Mouse (Mus musculus) lung, embryonic 14.5 days (tissue): ENCODE measurements around the gene Wipf1. TPM values are rescaled to one million over a fixed set of nuclear protein-coding genes. Genes with fewer than 3 reads are reported as not detected.
A peak's percentile ranks its signal among the peaks of the same experiment; 100 is the strongest.

ENCODE experiments used
- ATAC-seq: fragments of 200-750 bp; cut with Nextera tagmentation; 2 replicates; pipeline ENCODE4 v1.8.0; 2017; ENCODE audit warnings: mild to moderate bottlenecking, moderate TSS enrichment, moderate library complexity; ENCODE audit not compliant: insufficient read depth
- DNase-seq: peaks from one replicate; pipeline ENCODE4 v3.0.0-alpha.2; 2015
- H3K27ac ChIP-seq: fragments of 300-500 bp; sonication (generic); 2 replicates; pipeline ENCODE4 v1.5.1; 2014; ENCODE audit warnings: low read depth, mild to moderate bottlenecking, moderate library complexity
- H3K27me3 ChIP-seq: fragments of 300-500 bp; sonication (generic); 2 replicates; pipeline ENCODE4 v1.6.1; 2014; ENCODE audit warnings: low read length, control low read depth; ENCODE audit not compliant: insufficient read depth
- H3K36me3 ChIP-seq: fragments of 300-500 bp; sonication (generic); 2 replicates; pipeline ENCODE4 v1.6.1; 2014; ENCODE audit warnings: control low read depth; ENCODE audit not compliant: insufficient read depth
- H3K4me1 ChIP-seq: fragments of 300-500 bp; sonication (generic); 2 replicates; pipeline ENCODE4 v1.6.1; 2014; ENCODE audit warnings: antibody characterized with exemption, control low read depth; ENCODE audit not compliant: insufficient read depth
- H3K4me2 ChIP-seq: fragments of 300-500 bp; sonication (generic); 2 replicates; pipeline ENCODE4 v1.6.1; 2014; ENCODE audit warnings: mild to moderate bottlenecking
- H3K4me3 ChIP-seq: fragments of 300-500 bp; sonication (generic); 2 replicates; pipeline ENCODE4 v1.5.1; 2014; ENCODE audit warnings: low read depth, low read length
- H3K9ac ChIP-seq: fragments of 300-500 bp; sonication (generic); 2 replicates; pipeline ENCODE4 v1.6.1; 2014
- H3K9me3 ChIP-seq: fragments of 300-500 bp; sonication (generic); 2 replicates; pipeline ENCODE4 v1.6.1; 2016; ENCODE audit warnings: low read depth, low read length, control low read depth
- CTCF ChIP-seq: IDR thresholded peaks from 2 replicates; pipeline ENCODE4 v1.5.1; 2016; ENCODE audit warnings: antibody characterized with exemption, low read depth
- WGBS: fragments of 180-500 bp; shearing (Covaris S2); extraction: QIAGEN DNeasy Blood & Tissue Kit; methylation state at CpG from one replicate; pipeline ENCODE4 v1.1.7; 2014; 5-methylcytosine and 5-hydroxymethylcytosine counted together
- polyA plus RNA-seq: library from polyadenylated mRNA; unstranded; fragments of >200 nt; fragmentation: Nextera tagmentation; extraction: Ambion mirVana; gene quantifications from 2 replicates; pipeline ENCODE4 v1.2.1, GENCODE M21; 2014

Wipf1 gene
- polyA plus RNA-seq, 1 experiment from 2014 or later, result 14.8 TPM

- Histone ChIP-seq H3K27me3 (no peaks in the 10 kb centered on the region), H3K4me3 (peak overlapping the region; percentile 21), H3K27ac (peak overlapping the region; percentile 72), H3K36me3 (no peaks in the 10 kb centered on the region), H3K4me2 (peak overlapping the region; percentile 49), H3K9ac (peak overlapping the region; percentile 28; the same call in 1 of the 2 replicates), H3K9me3 (no peaks in the 10 kb centered on the region), H3K4me1 (peaks cover 22% of the 10 kb centered on the region)
- DNase-seq (peak; percentile 61), ATAC-seq (peak; percentile 69)
- WGBS, result 40% methylated on average over 26 of the region's 26 CpGs
- no peak for TF ChIP-seq CTCF
Measured at GRCm38 (mm10) chr2:73485236-73486119, 44.1 kb downstream of the Wipf1 start.

- ATAC-seq (peak; percentile 8; the same call in 1 of the 2 replicates), DNase-seq (peak; percentile 72)
- H3K4me3 ChIP-seq, result peak overlapping the region; percentile 21
- H3K4me1 ChIP-seq, result peaks cover 19% of the 10 kb centered on the region
- no peaks in the 10 kb centered on the region for H3K27me3 ChIP-seq
- no peaks in the 10 kb centered on the region for H3K9me3 ChIP-seq
- WGBS, result 19% methylated on average over 15 of the region's 15 CpGs
- H3K9ac ChIP-seq, result peak overlapping the region; percentile 28
- H3K4me2 ChIP-seq, result peak overlapping the region; percentile 49
- no peak for TF ChIP-seq CTCF
- no peaks in the 10 kb centered on the region for H3K36me3 ChIP-seq
- peak overlapping the region; percentile 72 for H3K27ac ChIP-seq
Measured at GRCm38 (mm10) chr2:73484561-73485235, 44.8 kb downstream of the Wipf1 start.

- Histone ChIP-seq H3K4me1 (0 out of 2 replicates have a peak, but pooled peaks cover 6% of the 10 kb centered on the region), H3K36me3 (no peaks in the 10 kb centered on the region), H3K27ac (no peak overlapping the region), H3K9ac (no peak overlapping the region), H3K9me3 (no peaks in the 10 kb centered on the region), H3K4me2 (no peak overlapping the region), H3K27me3 (no peaks in the 10 kb centered on the region), H3K4me3 (no peak overlapping the region)
- DNase-seq, result peak; percentile 20
- WGBS, result 92% methylated on average over 6 of the region's 6 CpGs
- TF ChIP-seq CTCF, result peak; percentile 35
- ATAC-seq, result no peak
Measured at GRCm38 (mm10) chr2:73478805-73479204, 50.7 kb downstream of the Wipf1 start.

DNA sequence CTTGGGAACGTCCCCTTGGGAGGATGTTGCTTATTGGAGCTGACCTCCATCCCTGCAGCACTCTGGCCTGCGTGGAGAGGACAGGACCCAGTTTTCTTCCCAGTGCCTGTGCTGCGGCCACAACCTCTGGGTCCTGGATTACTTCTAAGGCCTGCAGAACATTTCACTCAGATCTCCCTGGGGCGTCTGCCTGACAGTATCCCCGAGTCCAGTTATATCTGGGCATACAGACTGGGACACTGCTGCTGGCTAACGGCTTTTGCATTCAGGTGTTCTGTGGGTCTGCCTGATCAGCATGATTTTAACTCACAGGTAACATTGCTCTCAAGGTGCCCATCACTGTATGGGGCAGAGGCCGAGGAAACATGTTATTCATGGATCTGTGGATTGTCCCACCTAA lies 52.0 kb downstream of the Wipf1 start:
- 0 out of 2 replicates have a peak, but pooled peaks cover 6% of the 10 kb centered on the region for H3K4me1 ChIP-seq
- 79% methylated on average over 7 of the region's 7 CpGs for WGBS
- H3K9me3 ChIP-seq, result no peaks in the 10 kb centered on the region
- H3K27ac ChIP-seq, result no peak overlapping the region
- H3K4me3 ChIP-seq, result no peak overlapping the region
- ATAC-seq (no peak), DNase-seq (no peak)
- H3K36me3 ChIP-seq, result no peaks in the 10 kb centered on the region
- H3K4me2 ChIP-seq, result no peak overlapping the region
- no peaks in the 10 kb centered on the region for H3K27me3 ChIP-seq
- H3K9ac ChIP-seq, result no peak overlapping the region
- no peak for TF ChIP-seq CTCF

DNA sequence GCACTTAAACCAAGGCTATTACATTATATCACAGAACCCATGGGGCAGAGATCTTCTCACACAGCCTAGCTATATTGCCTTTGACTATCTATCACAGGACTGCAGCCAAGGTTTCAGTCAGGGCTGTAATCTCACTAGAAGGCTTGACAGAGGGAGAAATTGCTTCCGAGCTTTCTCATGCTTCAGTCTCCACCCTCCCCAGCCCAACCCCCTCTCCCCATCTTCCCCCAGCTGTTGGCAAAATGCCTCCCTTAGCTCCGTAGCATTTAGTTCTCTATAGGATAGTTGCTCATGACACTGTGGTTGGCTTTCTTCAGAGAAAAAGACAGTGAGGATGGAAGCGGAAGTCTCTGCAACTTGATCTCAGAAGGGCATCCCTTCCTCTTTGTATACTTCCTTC lies 54.0 kb downstream of the Wipf1 start:
- Histone ChIP-seq H3K4me3 (no peak overlapping the region), H3K4me2 (no peak overlapping the region), H3K27ac (peak overlapping the region; percentile 46; the same call in 1 of the 2 replicates), H3K9me3 (no peaks in the 10 kb centered on the region), H3K9ac (no peak overlapping the region), H3K36me3 (no peaks in the 10 kb centered on the region), H3K4me1 (0 out of 2 replicates have a peak, but pooled peaks cover 6% of the 10 kb centered on the region), H3K27me3 (no peaks in the 10 kb centered on the region)
- WGBS, result 23% methylated on average over 3 of the region's 3 CpGs
- ATAC-seq, result peak; percentile 66; the same call in 1 of the 2 replicates
- peak; percentile 82 for DNase-seq
- no peak for TF ChIP-seq CTCF

- Histone ChIP-seq H3K36me3 (no peaks in the 10 kb centered on the region), H3K9me3 (no peaks in the 10 kb centered on the region), H3K27ac (no peak overlapping the region), H3K4me1 (0 out of 2 replicates have a peak, but pooled peaks cover 6% of the 10 kb centered on the region), H3K4me2 (no peak overlapping the region), H3K27me3 (no peaks in the 10 kb centered on the region), H3K9ac (no peak overlapping the region), H3K4me3 (no peak overlapping the region)
- DNase-seq (peak; percentile 38), ATAC-seq (no peak)
- 86% methylated on average over 2 of the region's 2 CpGs for WGBS
- peak; percentile 44 for TF ChIP-seq CTCF
Measured at GRCm38 (mm10) chr2:73472130-73472529, 57.4 kb downstream of the Wipf1 start.
